Mouse (Mus musculus) intestine, postnatal 0 days (tissue): ENCODE measurements around the gene Dnm2. TPM values are rescaled to one million over a fixed set of nuclear protein-coding genes. Genes with fewer than 3 reads are reported as not detected.

Source experiments
- ATAC-seq: fragments of 200-750 bp; cut with Nextera tagmentation; 2 replicates; pipeline ENCODE4 v1.8.0; 2017; ENCODE audit warnings: mild to moderate bottlenecking, moderate TSS enrichment, moderate library complexity
- H3K27ac ChIP-seq: fragments of 300-500 bp; sonication (generic); 2 replicates; pipeline ENCODE4 v1.5.1; 2014; ENCODE audit warnings: mild to moderate bottlenecking, low read depth, low read length, moderate library complexity
- H3K27me3 ChIP-seq: fragments of 300-500 bp; sonication (generic); replicated peaks from 2 replicates; pipeline ENCODE4 v1.6.1; 2014; ENCODE audit warnings: low read length, mixed read lengths; ENCODE audit not compliant: control insufficient read depth, insufficient read depth
- H3K36me3 ChIP-seq: fragments of 300-500 bp; sonication (generic); 2 replicates; pipeline ENCODE4 v1.6.1; 2014; ENCODE audit warnings: mild to moderate bottlenecking, moderate library complexity; ENCODE audit not compliant: control insufficient read depth, insufficient read depth
- H3K4me1 ChIP-seq: fragments of 300-500 bp; sonication (generic); replicated peaks from 2 replicates; pipeline ENCODE4 v1.6.1; 2014; ENCODE audit warnings: antibody characterized with exemption, low read length, mixed read lengths; ENCODE audit not compliant: control insufficient read depth, insufficient read depth
- H3K4me2 ChIP-seq: fragments of 300-500 bp; sonication (generic); replicated peaks from 2 replicates; pipeline ENCODE4 v1.6.1; 2014; ENCODE audit warnings: low read depth, mild to moderate bottlenecking, moderate library complexity
- H3K4me3 ChIP-seq: fragments of 300-500 bp; sonication (generic); 2 replicates; pipeline ENCODE4 v1.5.1; 2014; ENCODE audit warnings: low read depth, low read length
- H3K9ac ChIP-seq: fragments of 300-500 bp; sonication (generic); 2 replicates; pipeline ENCODE4 v1.6.1; 2014; ENCODE audit warnings: mild to moderate bottlenecking, low read depth, low read length
- H3K9me3 ChIP-seq: fragments of 300-500 bp; sonication (generic); 2 replicates; pipeline ENCODE4 v1.6.1; 2016; ENCODE audit warnings: mixed run types; ENCODE audit not compliant: control insufficient read depth
- CTCF ChIP-seq: sonication (generic); IDR thresholded peaks from 2 replicates; pipeline ENCODE4 v1.5.1; 2016; ENCODE audit warnings: low read depth, mild to moderate bottlenecking, control low read depth, antibody characterized with exemption, moderate library complexity
- WGBS: fragments of 180-500 bp; shearing (Covaris S2); extraction: QIAGEN DNeasy Blood & Tissue Kit; methylation state at CpG from one replicate; pipeline ENCODE4 v1.1.7; 2014; 5-methylcytosine and 5-hydroxymethylcytosine counted together
- polyA plus RNA-seq: library from polyadenylated mRNA; unstranded; fragments of >200 nt; fragmentation: Nextera tagmentation; extraction: Ambion mirVana; gene quantifications from 2 replicates; pipeline ENCODE4 v1.2.1, GENCODE M21; 2015

The Dnm2 gene
- polyA plus RNA-seq, 1 experiment from 2014 or later, result 69.6 TPM

DNA sequence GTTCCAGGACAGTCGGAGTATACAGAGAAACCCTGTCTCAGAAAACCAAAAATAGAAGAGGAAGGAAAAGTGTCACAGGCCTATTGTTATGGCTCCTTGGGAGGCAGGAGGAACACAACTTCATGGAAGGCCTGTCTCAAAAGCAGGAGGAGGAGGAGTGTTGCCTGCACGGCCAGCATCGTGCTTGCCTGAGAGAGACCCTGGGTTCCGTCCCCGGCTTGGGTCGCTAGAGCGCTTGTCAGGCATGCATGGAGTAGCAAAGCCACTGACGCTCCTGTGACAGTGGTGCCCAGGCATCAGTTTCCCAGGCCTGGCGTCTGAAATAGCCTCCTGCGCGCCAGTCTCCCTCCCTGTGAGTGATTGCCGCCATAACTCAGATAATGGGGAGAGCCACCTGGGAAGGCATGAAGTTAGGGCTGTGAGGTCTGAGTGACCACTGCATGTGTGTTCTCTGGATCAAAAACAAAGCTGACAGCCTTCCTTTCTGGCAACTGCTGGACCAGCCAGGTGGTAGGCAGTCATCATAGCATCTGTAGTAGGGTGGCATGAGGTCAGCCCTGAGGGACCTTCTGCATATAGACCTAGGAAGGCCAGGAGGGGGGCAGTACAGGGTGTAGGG is 73.7 kb downstream of the Dnm2 start:
- Histone ChIP-seq H3K9me3 (no peaks in the 10 kb centered on the region), H3K27me3 (no peaks in the 10 kb centered on the region), H3K27ac (no peak overlapping the region), H3K4me1 (no peaks in the 10 kb centered on the region), H3K9ac (no peak overlapping the region), H3K4me2 (no peak overlapping the region), H3K4me3 (no peak overlapping the region), H3K36me3 (peaks cover 77% of the 10 kb centered on the region)
- WGBS, result 87% methylated on average over 12 of the region's 12 CpGs
- no peak for ATAC-seq
- TF ChIP-seq CTCF, result no peak

GRCm38 (mm10) chr9:21503352-21503751 is 78.6 kb downstream of the Dnm2 start:
- Histone ChIP-seq H3K36me3 (peaks cover 82% of the 10 kb centered on the region), H3K9me3 (no peaks in the 10 kb centered on the region), H3K27ac (no peak overlapping the region), H3K9ac (no peak overlapping the region), H3K4me2 (no peak overlapping the region), H3K4me3 (no peak overlapping the region), H3K27me3 (no peaks in the 10 kb centered on the region), H3K4me1 (no peaks in the 10 kb centered on the region)
- 93% methylated on average over 8 of the region's 8 CpGs for WGBS
- no peak; the same call in 1 of the 2 replicates for ATAC-seq
- TF ChIP-seq CTCF, result no peak

GRCm38 (mm10) chr9:21505767-21506166 is 81.1 kb downstream of the Dnm2 start:
- no peaks in the 10 kb centered on the region for H3K9me3 ChIP-seq
- no peaks in the 10 kb centered on the region for H3K4me1 ChIP-seq
- H3K9ac ChIP-seq, result no peak overlapping the region
- H3K27me3 ChIP-seq, result no peaks in the 10 kb centered on the region
- ATAC-seq, result no peak
- no peak overlapping the region for H3K4me3 ChIP-seq
- no peak for TF ChIP-seq CTCF
- peak overlapping the region; percentile 28; the same call in 1 of the 2 replicates for H3K27ac ChIP-seq
- no peak overlapping the region for H3K4me2 ChIP-seq
- H3K36me3 ChIP-seq, result peaks cover 64% of the 10 kb centered on the region

DNA sequence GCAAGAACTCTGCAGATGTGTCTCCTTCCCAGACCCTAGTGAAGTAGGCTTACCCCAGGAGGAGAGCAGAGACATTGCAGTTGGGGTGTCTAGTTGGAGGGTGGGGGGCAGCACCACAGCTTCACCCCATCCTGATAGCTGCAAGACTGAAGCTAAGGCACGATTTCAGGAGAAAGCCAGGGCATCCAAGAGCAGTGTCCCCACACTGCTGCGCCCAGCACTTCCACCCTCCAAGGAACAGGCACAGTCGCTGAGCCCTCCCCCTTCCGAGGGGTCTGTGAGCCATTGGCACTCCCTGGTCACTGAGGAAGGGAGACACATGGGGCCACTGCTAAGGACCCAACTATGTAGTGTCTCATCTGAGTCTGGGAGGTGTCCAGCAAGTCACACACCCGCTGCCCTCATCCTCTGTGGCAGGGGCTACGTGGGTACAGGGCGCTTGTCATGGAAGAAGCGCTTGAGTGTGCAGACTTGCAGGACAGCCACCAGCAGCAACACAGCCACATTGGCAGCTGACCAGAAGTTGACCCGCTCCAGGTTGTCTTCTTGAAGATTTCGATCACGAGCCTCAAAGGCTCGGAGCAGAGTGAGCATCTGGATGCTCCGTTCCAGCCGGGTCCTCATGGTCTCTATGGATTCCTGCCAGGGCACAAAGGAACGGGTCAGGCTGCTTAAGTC is 83.2 kb downstream of the Dnm2 start:
- no peak overlapping the region for H3K9ac ChIP-seq
- H3K27me3 ChIP-seq, result no peaks in the 10 kb centered on the region
- no peak overlapping the region for H3K27ac ChIP-seq
- H3K36me3 ChIP-seq, result peaks cover 54% of the 10 kb centered on the region
- no peaks in the 10 kb centered on the region for H3K9me3 ChIP-seq
- ATAC-seq, result no peak
- no peak overlapping the region for H3K4me3 ChIP-seq
- WGBS, result 90% methylated on average over 15 of the region's 15 CpGs
- no peak for TF ChIP-seq CTCF
- no peaks in the 10 kb centered on the region for H3K4me1 ChIP-seq
- H3K4me2 ChIP-seq, result no peak overlapping the region

DNA sequence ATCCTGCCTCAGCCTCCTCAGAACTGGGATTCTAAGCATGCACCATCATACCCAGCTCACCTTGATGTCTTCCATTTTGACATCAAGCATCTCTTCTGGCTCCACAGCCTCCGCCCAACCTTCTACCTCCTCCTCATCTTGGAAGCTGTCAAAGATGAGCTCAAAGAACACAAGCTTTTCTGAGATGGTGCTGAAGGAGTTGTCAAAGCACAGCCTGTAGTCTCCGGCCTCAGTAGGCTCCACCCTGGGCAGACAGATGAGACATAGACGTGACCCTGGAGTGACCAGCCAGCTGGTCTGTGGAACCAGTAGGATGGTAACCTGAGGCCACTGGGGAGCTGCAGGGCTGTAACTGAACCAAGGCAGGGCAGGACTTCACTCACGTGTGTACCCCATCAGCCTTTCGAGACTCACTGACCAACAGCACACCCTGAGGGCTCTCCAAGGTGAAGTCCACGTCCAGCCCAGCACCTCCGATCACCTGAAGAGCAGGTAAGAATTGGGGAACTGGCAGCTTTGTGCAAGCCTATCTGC is 84.2 kb downstream of the Dnm2 start:
- Histone ChIP-seq H3K4me3 (peak overlapping the region; percentile 55), H3K27ac (no peak overlapping the region), H3K9me3 (no peaks in the 10 kb centered on the region), H3K9ac (no peak overlapping the region; the same call in 1 of the 2 replicates), H3K4me2 (peak overlapping the region; percentile 67), H3K27me3 (no peaks in the 10 kb centered on the region), H3K4me1 (no peaks in the 10 kb centered on the region), H3K36me3 (peaks cover 44% of the 10 kb centered on the region)
- WGBS, result 67% methylated on average over 7 of the region's 7 CpGs
- no peak for TF ChIP-seq CTCF
- no peak for ATAC-seq

DNA sequence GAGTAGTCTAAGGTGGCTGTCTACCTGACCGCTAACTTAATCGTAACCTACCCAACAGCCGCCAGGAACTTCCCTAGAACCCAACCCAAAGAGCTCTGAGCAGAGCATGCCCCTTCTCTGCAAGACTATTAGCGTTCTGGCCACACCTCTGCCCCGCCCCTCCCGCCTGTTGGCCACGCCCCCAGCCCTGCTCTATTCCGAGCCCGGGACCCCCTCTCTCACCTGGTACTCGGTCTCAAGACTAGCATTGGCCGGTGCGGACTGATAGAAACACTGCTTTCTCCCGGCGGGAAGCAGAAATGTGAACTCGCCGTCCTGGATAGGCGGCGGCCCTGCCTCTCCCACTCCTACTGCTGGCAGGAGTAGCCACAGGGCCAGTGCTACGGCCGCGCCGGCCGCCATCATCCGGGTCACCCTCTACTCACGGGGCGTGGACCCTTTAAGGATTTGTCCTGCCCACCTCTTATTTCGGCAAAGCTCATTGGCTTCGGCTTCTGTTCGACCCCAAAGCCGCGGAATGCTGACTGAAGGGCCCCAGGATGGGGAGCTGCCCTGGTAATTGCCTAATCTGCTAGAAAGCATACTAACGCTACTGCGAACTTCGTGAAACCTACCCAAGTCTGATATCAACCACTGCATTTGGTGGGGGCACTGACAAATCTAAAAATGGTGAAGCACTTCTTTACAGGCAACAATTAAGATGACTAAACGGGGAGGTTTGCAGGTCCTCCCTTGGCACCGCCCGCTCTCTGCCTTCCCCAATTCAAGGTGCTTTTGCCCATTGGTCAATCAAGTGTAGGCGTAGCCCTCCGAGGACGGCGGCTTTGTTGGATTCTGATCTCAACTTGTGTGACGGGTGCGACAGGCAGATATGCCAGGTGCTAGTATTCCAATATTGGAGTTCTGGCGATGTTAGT is 85.3 kb downstream of the Dnm2 start, which contains the start of gene Tmed1:
TSS of gene Tmed1 (minus strand) at position 481 of the 917 bp plus-strand sequence.
- Histone ChIP-seq H3K9ac (peak within 1 kb of the TSS; percentile 32), H3K4me2 (peak within 1 kb of the TSS; percentile 67), H3K9me3 (no peaks in the 10 kb centered on the region), H3K36me3 (peaks cover 33% of the 10 kb centered on the region), H3K4me3 (peak within 1 kb of the TSS; percentile 55), H3K27ac (peak within 1 kb of the TSS; percentile 65), H3K27me3 (no peaks in the 10 kb centered on the region), H3K4me1 (no peaks in the 10 kb centered on the region)
- WGBS, result under 1% methylated on average over 44 of the region's 44 CpGs
- TF ChIP-seq CTCF, result no peak
- ATAC-seq, result peak; percentile 97
